Mouse (Mus musculus): Measurements from ENCODE around the gene Phf3.

GRCm38 (mm10) chr1:30835512-30835911, 38.2 kb downstream of the Phf3 start:
- TF ChIP-seq CTCF (IDR thresholded peaks at IDR 0.05; ENCODE audit: borderline replicate concordance, control insufficient read depth, extremely low read depth, insufficient read depth, low read length, poor library complexity): no peak
- no peak for TF ChIP-seq POLR2A (IDR thresholded peaks at IDR 0.05; ENCODE audit: control insufficient read depth, extremely low read depth, insufficient read depth, low read length, poor library complexity)
